Mouse (Mus musculus) neural tube, embryonic 10.5 days (tissue): Measurements from ENCODE around the gene Eea1.

Experiments
- DNase-seq: peaks from one replicate; pipeline ENCODE4 v3.0.0-alpha.2; 2017; ENCODE audit warnings: low spot score; ENCODE audit errors: extremely low spot score

Gene Eea1

GRCm38 (mm10) chr10:95949410-95949809 is 9.0 kb downstream of the Eea1 start:
- DNase-seq = no peak

GRCm38 (mm10) chr10:95950194-95950593 is 9.7 kb downstream of the Eea1 start:
- no peak for DNase-seq

DNA sequence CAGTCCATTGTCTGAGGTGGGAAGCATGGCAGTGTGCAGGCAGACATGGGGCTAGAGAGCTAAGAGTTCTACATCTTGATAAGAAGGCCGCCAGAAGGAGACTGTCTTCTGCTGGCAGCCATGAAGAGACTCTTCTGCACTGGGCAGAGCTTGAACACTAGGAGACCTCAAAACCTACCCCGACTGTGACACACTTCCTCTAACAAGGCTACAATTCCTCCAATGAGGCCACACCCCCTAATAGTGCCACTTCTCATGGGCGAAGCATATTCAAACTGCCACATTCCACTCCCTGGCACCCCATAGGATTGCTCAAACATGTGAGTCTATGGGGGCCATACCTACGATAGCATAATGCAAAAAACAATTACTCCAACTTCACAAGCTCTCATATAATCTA is 10.3 kb downstream of the Eea1 start:
- no peak for DNase-seq

- no peak for DNase-seq
Measured at GRCm38 (mm10) chr10:95951346-95951745, 10.9 kb downstream of the Eea1 start.

DNA sequence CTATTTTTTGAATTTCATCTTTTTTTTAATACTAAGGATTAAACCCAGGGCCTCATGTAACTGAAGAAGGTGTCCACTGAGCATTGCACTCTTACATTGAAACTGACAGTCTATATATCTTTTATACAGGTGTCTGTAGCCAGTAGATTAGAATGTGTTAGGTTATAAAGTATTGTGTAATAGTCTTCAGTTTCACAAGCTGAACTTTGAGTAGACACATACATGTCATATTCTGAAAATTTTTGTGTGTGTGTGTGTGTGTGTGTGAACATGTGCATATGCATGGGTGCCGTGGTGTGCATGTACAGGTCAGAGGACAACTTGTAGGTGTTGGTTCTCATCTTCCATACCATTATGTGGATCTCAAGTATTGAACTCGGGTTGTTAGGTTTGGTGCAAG is 16.2 kb downstream of the Eea1 start:
- DNase-seq = no peak

- DNase-seq = no peak
Measured at GRCm38 (mm10) chr10:95957574-95957973, 17.1 kb downstream of the Eea1 start.

GRCm38 (mm10) chr10:95964679-95965078 is 24.2 kb downstream of the Eea1 start:
- DNase-seq = no peak

DNA sequence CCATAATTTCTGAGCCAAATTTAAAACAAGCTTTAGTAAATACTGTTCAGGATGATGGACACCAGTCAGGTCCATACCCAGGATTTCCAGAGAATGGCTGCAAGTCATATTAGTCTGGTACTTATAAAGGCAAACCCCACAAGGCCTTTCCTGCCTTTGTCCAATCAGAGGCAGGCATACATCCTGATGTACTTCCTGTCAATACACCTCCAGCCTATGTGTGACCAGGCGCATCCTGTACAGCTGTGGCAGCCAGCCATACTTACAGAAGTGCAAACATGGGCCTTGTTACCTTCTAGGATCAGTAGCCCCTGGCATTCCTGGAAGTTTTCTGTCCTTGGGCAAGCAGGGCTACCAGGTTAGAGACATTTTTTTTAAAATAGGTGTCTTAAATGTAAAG is 29.2 kb downstream of the Eea1 start:
- DNase-seq = no peak

DNA sequence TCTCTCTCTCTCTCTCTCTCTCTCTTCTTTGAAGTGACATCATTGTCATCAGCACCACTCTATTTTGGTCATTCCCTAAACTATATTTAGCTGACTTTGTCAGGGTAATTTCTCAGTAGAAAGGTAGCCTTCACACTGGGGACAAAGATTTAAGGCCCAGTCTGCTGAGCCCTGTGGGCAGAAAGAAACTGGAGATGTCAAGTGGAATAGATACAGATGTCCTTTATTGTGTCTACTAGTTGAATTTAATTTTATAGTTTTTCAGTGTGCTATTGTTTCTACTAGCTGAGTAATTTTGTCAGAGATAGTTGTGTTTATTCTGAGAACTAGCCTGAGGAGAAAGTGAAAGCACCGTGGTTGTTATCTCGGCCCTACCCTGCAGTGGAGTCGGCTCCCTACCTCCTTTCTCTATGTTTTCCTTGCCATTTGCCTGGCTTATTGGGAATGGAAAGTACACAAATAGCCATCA is 30.3 kb downstream of the Eea1 start:
- DNase-seq = no peak

DNA sequence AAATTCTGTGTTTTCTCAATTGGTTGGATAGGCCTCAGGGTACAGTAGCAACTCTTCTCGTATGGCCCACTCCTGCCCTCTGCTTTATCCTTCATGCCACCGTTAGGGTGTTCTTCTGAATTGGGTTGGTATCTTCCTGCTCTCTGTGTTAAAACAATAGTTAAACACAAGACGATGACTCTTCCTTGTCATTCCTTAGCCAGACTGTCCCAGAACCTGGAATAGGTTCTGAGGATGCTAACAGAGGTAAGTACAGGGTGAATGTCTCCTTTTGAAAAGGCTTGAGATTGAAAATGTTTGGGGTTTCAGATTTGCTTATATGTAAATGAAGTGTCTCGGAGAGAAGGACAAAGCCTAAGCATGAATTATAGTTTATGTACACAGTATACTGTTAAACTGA is 30.9 kb downstream of the Eea1 start:
- no peak for DNase-seq

DNA sequence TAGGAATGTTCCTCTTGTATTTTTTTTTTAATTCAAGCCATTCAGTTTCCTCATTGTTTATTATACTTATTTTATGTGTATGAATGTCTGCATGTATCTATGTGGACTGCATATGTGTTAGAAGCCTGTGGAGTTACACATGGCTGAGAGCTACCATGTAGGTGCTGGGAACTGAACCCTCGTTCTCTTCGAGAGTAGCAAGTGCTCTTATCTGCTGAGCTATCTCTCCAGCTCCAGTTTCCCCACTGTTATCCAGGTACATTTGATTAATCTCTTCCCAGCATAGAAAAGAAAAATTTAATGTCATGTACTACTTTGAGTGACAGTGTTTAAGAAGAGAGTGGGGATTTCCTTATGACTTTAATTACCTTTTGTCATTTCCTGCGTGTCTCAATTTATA is 31.5 kb downstream of the Eea1 start:
- no peak for DNase-seq

DNA sequence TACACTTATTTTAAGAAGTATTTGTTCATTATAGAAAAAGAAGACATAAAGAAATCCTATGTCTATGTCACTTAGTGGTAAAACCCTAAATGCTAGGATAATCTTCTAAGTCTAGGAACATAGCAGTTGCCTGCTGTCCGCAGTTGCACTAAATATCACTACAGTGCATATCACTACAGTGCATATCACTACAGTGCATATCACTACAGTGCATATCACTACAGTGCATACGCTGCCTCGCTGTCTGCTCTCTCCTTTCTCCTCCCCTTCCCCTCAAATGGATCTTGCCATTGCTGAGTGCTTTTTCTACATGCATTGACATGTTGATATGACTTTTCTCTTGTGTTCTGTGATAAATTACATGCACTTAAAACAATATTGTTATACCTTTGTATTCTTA is 34.0 kb downstream of the Eea1 start:
- DNase-seq = no peak

GRCm38 (mm10) chr10:95976798-95977197 is 36.3 kb downstream of the Eea1 start:
- no peak for DNase-seq

GRCm38 (mm10) chr10:95989731-95990130 is 49.3 kb downstream of the Eea1 start:
- no peak for DNase-seq

GRCm38 (mm10) chr10:95991176-95991575 is 50.7 kb downstream of the Eea1 start:
- no peak for DNase-seq

GRCm38 (mm10) chr10:96000904-96001303 is 60.5 kb downstream of the Eea1 start:
- no peak for DNase-seq

- DNase-seq = no peak
Measured at GRCm38 (mm10) chr10:96015738-96016137, 75.3 kb downstream of the Eea1 start.

- DNase-seq = no peak
Measured at GRCm38 (mm10) chr10:96017418-96017817, 77.0 kb downstream of the Eea1 start.

GRCm38 (mm10) chr10:96033356-96033984 is 93.0 kb downstream of the Eea1 start:
- peak; percentile 19 for DNase-seq

GRCm38 (mm10) chr10:96034106-96034505 is 93.7 kb downstream of the Eea1 start:
- no peak for DNase-seq

GRCm38 (mm10) chr10:96035951-96036350 is 95.5 kb downstream of the Eea1 start:
- DNase-seq = no peak

GRCm38 (mm10) chr10:96044216-96044615 is 103.8 kb downstream of the Eea1 start:
- no peak for DNase-seq

GRCm38 (mm10) chr10:96047960-96048536 is 107.6 kb downstream of the Eea1 start:
- DNase-seq = no peak
